Mouse (Mus musculus): ENCODE measurements around the gene Olfr1204. TPM values are rescaled to one million over a fixed set of nuclear protein-coding genes. Genes with fewer than 3 reads are reported as not detected.

The Olfr1204 gene
- not detected in 2 replicates for total RNA-seq (2017)

- no peak for ATAC-seq (replicated peaks in 1 of 2; ENCODE audit: insufficient read depth in 1 of 2, low FRiP score in 2 of 2, low TSS enrichment in 1 of 2, low read depth in 1 of 2, poor library complexity in 2 of 2, severe bottlenecking in 2 of 2)
Observed at GRCm38 (mm10) chr2:88848992-88849391, at the start of gene Olfr1204. Gene Olfr1204 (plus strand): TSS chr2:88849292.

GRCm38 (mm10) chr2:88814196-88814595, 34.9 kb upstream of the Olfr1204 start, which contains the start of gene Olfr1202:
Gene Olfr1202 (plus strand): TSS chr2:88814496.
- ATAC-seq (replicated peaks in 1 of 2; ENCODE audit: insufficient read depth in 1 of 2, low FRiP score in 2 of 2, low TSS enrichment in 1 of 2, low read depth in 1 of 2, poor library complexity in 2 of 2, severe bottlenecking in 2 of 2) = no peak

GRCm38 (mm10) chr2:88829437-88829836, 19.7 kb upstream of the Olfr1204 start, which contains the start of gene Olfr1205:
Gene Olfr1205 (plus strand): TSS chr2:88829737.
- ATAC-seq (replicated peaks in 1 of 2; ENCODE audit: insufficient read depth in 1 of 2, low FRiP score in 2 of 2, low TSS enrichment in 1 of 2, low read depth in 1 of 2, poor library complexity in 2 of 2, severe bottlenecking in 2 of 2) = no peak

- no peak for ATAC-seq (replicated peaks in 1 of 2; ENCODE audit: insufficient read depth in 1 of 2, low FRiP score in 2 of 2, low TSS enrichment in 1 of 2, low read depth in 1 of 2, poor library complexity in 2 of 2, severe bottlenecking in 2 of 2)
Observed at GRCm38 (mm10) chr2:88838477-88838876, 10.6 kb upstream of the Olfr1204 start.

- no peak for ATAC-seq (replicated peaks in 1 of 2; ENCODE audit: insufficient read depth in 1 of 2, low FRiP score in 2 of 2, low TSS enrichment in 1 of 2, low read depth in 1 of 2, poor library complexity in 2 of 2, severe bottlenecking in 2 of 2)
Observed at GRCm38 (mm10) chr2:88862931-88863330, 13.8 kb downstream of the Olfr1204 start, which contains the start of gene Olfr1206. Gene Olfr1206 (plus strand): TSS chr2:88863231.

GRCm38 (mm10) chr2:88902211-88902610, 53.1 kb downstream of the Olfr1204 start, which contains the start of gene Olfr1208:
Gene Olfr1208 (minus strand): TSS chr2:88902311.
- ATAC-seq (replicated peaks in 1 of 2; ENCODE audit: insufficient read depth in 1 of 2, low FRiP score in 2 of 2, low TSS enrichment in 1 of 2, low read depth in 1 of 2, poor library complexity in 2 of 2, severe bottlenecking in 2 of 2) = no peak

Other genes with a start within 250 kb of the Olfr1204 start
- not detected in 2 replicates for gene Olfr1191-ps1, start 208.8 kb upstream of the Olfr1204 start, total RNA-seq (2017)
- gene Olfr1192-ps1, start 200.8 kb upstream of the Olfr1204 start, total RNA-seq (2017) = not detected in 2 replicates
- not detected in 2 replicates for gene Olfr1193, start 173.7 kb upstream of the Olfr1204 start, total RNA-seq (2017)
- not detected in 2 replicates for gene Olfr1195, start 160.1 kb upstream of the Olfr1204 start, total RNA-seq (2017)
- gene Olfr1196, start 144.7 kb upstream of the Olfr1204 start, total RNA-seq (2017) = not detected in 2 replicates
- gene Olfr1197, start 116.9 kb upstream of the Olfr1204 start, total RNA-seq (2017) = not detected in 2 replicates
- gene Olfr1198, start 97.9 kb upstream of the Olfr1204 start, total RNA-seq (2017) = not detected in 2 replicates
- not detected in 2 replicates for gene Olfr1199, start 88.8 kb upstream of the Olfr1204 start, total RNA-seq (2017)
- not detected in 2 replicates for gene Olfr1200, start 78.8 kb upstream of the Olfr1204 start, total RNA-seq (2017)
- not detected in 2 replicates for gene Olfr1201, start 56.3 kb upstream of the Olfr1204 start, total RNA-seq (2017)
- not detected in 2 replicates for gene Olfr1202, start 34.8 kb upstream of the Olfr1204 start, total RNA-seq (2017)
- gene Olfr1205, start 19.6 kb upstream of the Olfr1204 start, total RNA-seq (2017) = not detected in 2 replicates
- not detected in 2 replicates for gene Olfr1206, start 13.9 kb downstream of the Olfr1204 start, total RNA-seq (2017)
- gene Olfr1208, start 53.0 kb downstream of the Olfr1204 start, total RNA-seq (2017) = not detected in 2 replicates
- gene Olfr1209, start 65.9 kb downstream of the Olfr1204 start, total RNA-seq (2017) = not detected in 2 replicates
- gene Olfr1211, start 88.8 kb downstream of the Olfr1204 start, total RNA-seq (2017) = not detected in 2 replicates
- not detected in 2 replicates for gene Olfr1212, start 104.7 kb downstream of the Olfr1204 start, total RNA-seq (2017)
- not detected in 2 replicates for gene Gm13762, start 131.0 kb downstream of the Olfr1204 start, total RNA-seq (2017)
- gene Olfr1214, start 143.4 kb downstream of the Olfr1204 start, total RNA-seq (2017) = not detected in 2 replicates
- gene Olfr1215, start 157.7 kb downstream of the Olfr1204 start, total RNA-seq (2017) = not detected in 2 replicates
- not detected in 2 replicates for gene Olfr1216, start 169.0 kb downstream of the Olfr1204 start, total RNA-seq (2017)
- gene Olfr1217, start 182.8 kb downstream of the Olfr1204 start, total RNA-seq (2017) = not detected in 2 replicates
- gene Olfr1218, start 211.9 kb downstream of the Olfr1204 start, total RNA-seq (2017) = not detected in 2 replicates
- not detected in 2 replicates for gene Olfr1219, start 234.2 kb downstream of the Olfr1204 start, total RNA-seq (2017)